Mouse (Mus musculus): Measurements from ENCODE around the gene Ski. TPM values are rescaled to one million over a fixed set of nuclear protein-coding genes. Genes with fewer than 3 reads are reported as not detected.

The Ski gene
- polyA plus RNA-seq, 1 experiment from 2014 or later = 24.4 TPM

DNA sequence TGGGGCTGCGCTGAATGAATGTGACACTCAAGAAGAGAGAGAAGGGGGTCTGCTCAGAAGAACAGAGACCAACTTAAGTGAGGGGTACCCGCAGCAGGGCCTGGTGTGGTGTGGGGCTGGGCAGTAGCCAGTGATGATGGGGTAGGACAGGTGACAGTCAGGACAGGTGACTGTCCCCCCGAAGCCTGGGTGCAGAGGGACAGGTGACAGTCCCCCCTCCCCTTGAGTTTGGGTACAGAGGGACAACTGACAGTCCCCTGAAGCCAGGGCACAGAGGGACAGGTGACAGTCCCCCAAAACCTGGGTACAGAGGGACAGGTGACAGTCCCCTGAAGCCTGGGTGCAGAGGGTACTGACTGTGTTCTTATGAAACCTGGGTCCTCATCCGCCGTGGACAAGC is 96.2 kb downstream of the Ski start:
- no peak overlapping the region for H3K4me2 ChIP-seq (replicated peaks)
- no peaks in the 10 kb centered on the region for H3K36me3 ChIP-seq
- 79% methylated on average over 5 of the region's 5 CpGs for WGBS
- H3K9me3 ChIP-seq (replicated peaks) = no peaks in the 10 kb centered on the region
- H3K27ac ChIP-seq (replicated peaks) = 0 out of 2 replicates have a peak overlapping the region, but pooled peaks have one; percentile 39
- no peaks in the 10 kb centered on the region for H3K27me3 ChIP-seq
- no peak for ATAC-seq (ENCODE audit: insufficient number of reproducible peaks, low FRiP score, low TSS enrichment, low read depth)
- no peak overlapping the region for H3K4me3 ChIP-seq (replicated peaks)
- H3K4me1 ChIP-seq = peaks cover 81% of the 10 kb centered on the region
- no peak overlapping the region for H3K9ac ChIP-seq

DNA sequence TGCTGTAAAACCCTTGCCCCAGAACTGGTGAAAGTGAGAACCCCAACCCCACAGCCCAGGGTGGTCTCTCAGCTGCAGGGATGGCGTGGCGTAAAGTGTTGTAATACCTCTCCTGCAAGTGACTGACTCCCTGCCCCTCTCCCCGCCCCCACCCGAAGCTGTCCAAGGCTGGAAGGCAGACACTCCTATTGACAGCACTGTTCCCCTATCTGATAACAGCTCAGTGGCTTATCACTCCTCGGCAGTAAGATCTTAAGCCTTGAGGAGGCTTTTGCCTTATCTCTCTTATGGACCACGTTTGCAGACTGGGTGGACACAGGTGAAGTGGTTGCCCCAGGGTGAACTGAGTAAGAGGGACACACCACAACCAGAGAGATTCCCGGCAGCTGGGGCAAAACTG is 97.1 kb downstream of the Ski start:
- Histone ChIP-seq H3K27ac (replicated peaks) (no peak overlapping the region), H3K27me3 (no peaks in the 10 kb centered on the region), H3K9me3 (replicated peaks) (no peaks in the 10 kb centered on the region), H3K4me2 (replicated peaks) (no peak overlapping the region), H3K9ac (no peak overlapping the region), H3K4me1 (peaks cover 81% of the 10 kb centered on the region), H3K36me3 (no peaks in the 10 kb centered on the region), H3K4me3 (replicated peaks) (no peak overlapping the region)
- WGBS = 48% methylated on average over 7 of the region's 7 CpGs
- ATAC-seq (ENCODE audit: insufficient number of reproducible peaks, low FRiP score, low TSS enrichment, low read depth) = no peak

- Histone ChIP-seq H3K27me3 (no peaks in the 10 kb centered on the region), H3K9ac (no peak overlapping the region), H3K4me1 (peaks cover 74% of the 10 kb centered on the region), H3K4me2 (replicated peaks) (no peak overlapping the region), H3K27ac (replicated peaks) (0 out of 2 replicates have a peak overlapping the region, but pooled peaks have one; percentile 25), H3K4me3 (replicated peaks) (no peak overlapping the region), H3K36me3 (no peaks in the 10 kb centered on the region), H3K9me3 (replicated peaks) (no peaks in the 10 kb centered on the region)
- ATAC-seq (ENCODE audit: insufficient number of reproducible peaks, low FRiP score, low TSS enrichment, low read depth) = no peak
- WGBS = 72% methylated on average over 9 of the region's 9 CpGs
These were observed 98.4 kb downstream of the Ski start for GRCm38 (mm10) chr4:155123868-155124534.

DNA sequence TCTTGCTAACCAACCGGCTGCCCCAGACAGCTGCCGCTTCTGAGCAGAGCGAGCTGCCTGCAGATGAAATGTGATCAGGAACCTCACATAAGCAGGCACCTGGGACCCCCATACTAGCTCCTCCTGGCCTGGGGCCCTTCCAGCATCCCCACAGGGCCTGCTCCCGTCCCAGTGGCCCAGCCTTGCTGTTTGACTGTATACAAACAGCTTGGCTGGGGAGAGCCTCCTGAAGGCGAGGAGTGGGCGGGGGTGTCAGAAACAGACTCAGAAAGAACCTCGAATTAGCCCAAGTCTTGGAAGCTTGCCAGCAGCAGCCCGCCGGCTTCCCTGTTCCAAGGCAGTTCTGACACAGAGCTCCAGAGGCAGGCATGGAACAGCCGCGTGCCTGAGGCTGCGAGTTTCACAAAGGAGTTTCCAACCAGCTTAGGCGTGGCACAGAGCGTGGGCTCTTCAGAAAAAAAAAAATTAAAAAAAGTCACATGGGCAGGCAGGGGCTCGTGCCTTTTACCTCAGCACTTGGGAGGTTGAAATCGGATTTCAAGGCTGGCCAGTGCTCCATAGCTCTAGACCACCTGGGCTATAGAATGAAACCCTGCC is 99.8 kb downstream of the Ski start:
- Histone ChIP-seq H3K27me3 (no peaks in the 10 kb centered on the region), H3K4me3 (replicated peaks) (no peak overlapping the region), H3K4me2 (replicated peaks) (peak overlapping the region; percentile 37), H3K36me3 (no peaks in the 10 kb centered on the region), H3K27ac (replicated peaks) (peak overlapping the region; percentile 94), H3K4me1 (peaks cover 67% of the 10 kb centered on the region), H3K9me3 (replicated peaks) (no peaks in the 10 kb centered on the region), H3K9ac (no peak overlapping the region)
- ATAC-seq (ENCODE audit: insufficient number of reproducible peaks, low FRiP score, low TSS enrichment, low read depth) = peak; percentile 80
- WGBS = 3% methylated on average over 16 of the region's 16 CpGs

DNA sequence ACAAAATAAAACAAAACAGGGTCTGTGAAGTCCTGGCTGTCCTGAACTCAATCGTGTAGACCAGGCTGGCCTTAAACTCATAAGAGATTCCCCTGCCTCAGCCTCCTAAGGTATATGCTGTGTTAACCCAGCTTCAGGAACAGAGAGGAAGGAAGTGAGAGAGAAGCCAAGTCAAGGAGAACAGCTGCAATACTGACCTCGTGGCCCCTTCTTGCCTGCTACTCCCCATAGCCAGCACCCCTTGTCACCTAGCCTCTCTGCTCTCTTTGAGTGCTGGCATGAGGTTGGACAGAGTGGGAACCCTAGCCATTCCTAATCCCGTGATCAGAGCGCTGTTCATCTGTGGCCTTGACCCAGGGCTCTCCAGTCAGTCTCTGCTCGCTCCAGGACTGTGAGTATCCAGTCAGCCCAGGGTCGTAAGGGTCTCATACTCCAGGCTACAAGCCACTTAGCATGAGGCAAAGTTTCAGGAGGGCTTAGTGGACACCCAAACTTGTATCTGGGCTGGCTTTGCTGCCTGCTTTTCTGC is 100.4 kb downstream of the Ski start:
- 67% methylated on average over 6 of the region's 6 CpGs for WGBS
- H3K36me3 ChIP-seq = no peaks in the 10 kb centered on the region
- H3K9ac ChIP-seq = no peak overlapping the region
- H3K4me1 ChIP-seq = peaks cover 70% of the 10 kb centered on the region
- no peaks in the 10 kb centered on the region for H3K9me3 ChIP-seq (replicated peaks)
- peak overlapping the region; percentile 94 for H3K27ac ChIP-seq (replicated peaks)
- no peaks in the 10 kb centered on the region for H3K27me3 ChIP-seq
- H3K4me3 ChIP-seq (replicated peaks) = no peak overlapping the region
- no peak overlapping the region for H3K4me2 ChIP-seq (replicated peaks)
- ATAC-seq (ENCODE audit: insufficient number of reproducible peaks, low FRiP score, low TSS enrichment, low read depth) = no peak; the same call in 1 of the 2 replicates

- H3K9me3 ChIP-seq (replicated peaks) = no peaks in the 10 kb centered on the region
- ATAC-seq (ENCODE audit: insufficient number of reproducible peaks, low FRiP score, low TSS enrichment, low read depth) = no peak
- no peak overlapping the region for H3K4me2 ChIP-seq (replicated peaks)
- 81% methylated on average over 6 of the region's 6 CpGs for WGBS
- H3K4me3 ChIP-seq (replicated peaks) = no peak overlapping the region
- peaks cover 71% of the 10 kb centered on the region for H3K4me1 ChIP-seq
- peak overlapping the region; percentile 94 for H3K27ac ChIP-seq (replicated peaks)
- H3K9ac ChIP-seq = no peak overlapping the region
- H3K36me3 ChIP-seq = no peaks in the 10 kb centered on the region
- no peaks in the 10 kb centered on the region for H3K27me3 ChIP-seq
These were observed 101.2 kb downstream of the Ski start for GRCm38 (mm10) chr4:155121222-155121621.

GRCm38 (mm10) chr4:155120583-155120982 is 101.8 kb downstream of the Ski start:
- H3K4me3 ChIP-seq (replicated peaks) = no peak overlapping the region
- H3K4me1 ChIP-seq = peaks cover 74% of the 10 kb centered on the region
- no peaks in the 10 kb centered on the region for H3K9me3 ChIP-seq (replicated peaks)
- H3K27me3 ChIP-seq = no peaks in the 10 kb centered on the region
- H3K9ac ChIP-seq = no peak overlapping the region
- WGBS = 71% methylated on average over 5 of the region's 5 CpGs
- peak overlapping the region; percentile 76 for H3K27ac ChIP-seq (replicated peaks)
- no peak for ATAC-seq (ENCODE audit: insufficient number of reproducible peaks, low FRiP score, low TSS enrichment, low read depth)
- no peak overlapping the region for H3K4me2 ChIP-seq (replicated peaks)
- H3K36me3 ChIP-seq = no peaks in the 10 kb centered on the region

- H3K4me3 ChIP-seq (replicated peaks) = no peak overlapping the region
- H3K4me1 ChIP-seq = peaks cover 79% of the 10 kb centered on the region
- no peaks in the 10 kb centered on the region for H3K9me3 ChIP-seq (replicated peaks)
- no peak overlapping the region for H3K4me2 ChIP-seq (replicated peaks)
- no peaks in the 10 kb centered on the region for H3K36me3 ChIP-seq
- no peaks in the 10 kb centered on the region for H3K27me3 ChIP-seq
- H3K9ac ChIP-seq = no peak overlapping the region
- peak overlapping the region; percentile 18 for H3K27ac ChIP-seq (replicated peaks)
- ATAC-seq (ENCODE audit: insufficient number of reproducible peaks, low FRiP score, low TSS enrichment, low read depth) = no peak
- WGBS = 85% methylated on average over 7 of the region's 7 CpGs
These were observed 102.4 kb downstream of the Ski start for GRCm38 (mm10) chr4:155120038-155120437.

DNA sequence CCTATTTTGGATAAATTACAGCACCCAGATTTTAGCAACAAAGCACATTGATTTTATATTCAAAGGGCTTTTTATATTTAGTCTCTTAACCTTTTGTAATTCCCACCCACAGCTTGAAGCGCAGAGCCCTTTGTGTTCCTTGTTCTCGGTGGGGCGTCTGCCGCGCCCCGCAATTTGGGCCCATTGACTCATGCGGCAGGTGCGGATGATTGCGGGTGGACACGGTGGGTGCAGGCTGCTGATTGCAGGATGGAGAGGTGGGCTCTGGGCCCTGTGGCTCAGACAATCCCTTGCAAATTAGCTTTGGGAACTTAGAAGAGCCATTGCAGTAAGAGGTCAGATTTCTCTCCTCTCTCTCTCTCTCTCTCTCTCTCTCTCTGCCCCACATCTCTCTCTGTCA is 104.1 kb downstream of the Ski start:
- H3K27ac ChIP-seq (replicated peaks) = no peak overlapping the region
- H3K9ac ChIP-seq = no peak overlapping the region
- H3K4me1 ChIP-seq = peaks cover 80% of the 10 kb centered on the region

GRCm38 (mm10) chr4:155117396-155117978 is 104.9 kb downstream of the Ski start:
- 82% methylated on average over 6 of the region's 6 CpGs for WGBS
- ATAC-seq (ENCODE audit: insufficient number of reproducible peaks, low FRiP score, low TSS enrichment, low read depth) = no peak
- H3K27ac ChIP-seq (replicated peaks) = no peak overlapping the region
- H3K9ac ChIP-seq = no peak overlapping the region
- no peaks in the 10 kb centered on the region for H3K27me3 ChIP-seq
- no peaks in the 10 kb centered on the region for H3K9me3 ChIP-seq (replicated peaks)
- H3K36me3 ChIP-seq = no peaks in the 10 kb centered on the region
- peaks cover 72% of the 10 kb centered on the region for H3K4me1 ChIP-seq
- H3K4me2 ChIP-seq (replicated peaks) = no peak overlapping the region
- H3K4me3 ChIP-seq (replicated peaks) = no peak overlapping the region

More for the DNA sequence above, 104.1 kb downstream of the Ski start:
- Histone ChIP-seq H3K4me3 (replicated peaks) (no peak overlapping the region), H3K27me3 (no peaks in the 10 kb centered on the region), H3K36me3 (no peaks in the 10 kb centered on the region), H3K4me2 (replicated peaks) (no peak overlapping the region), H3K9me3 (replicated peaks) (no peaks in the 10 kb centered on the region)
- ATAC-seq (ENCODE audit: insufficient number of reproducible peaks, low FRiP score, low TSS enrichment, low read depth) = no peak
- WGBS = 86% methylated on average over 10 of the region's 10 CpGs

- Histone ChIP-seq H3K9ac (no peak overlapping the region), H3K9me3 (replicated peaks) (no peaks in the 10 kb centered on the region), H3K36me3 (no peaks in the 10 kb centered on the region), H3K27me3 (no peaks in the 10 kb centered on the region), H3K27ac (replicated peaks) (peak overlapping the region; percentile 59; the same call in 1 of the 2 replicates), H3K4me1 (peaks cover 63% of the 10 kb centered on the region), H3K4me2 (replicated peaks) (no peak overlapping the region), H3K4me3 (replicated peaks) (no peak overlapping the region)
- no peak for ATAC-seq (ENCODE audit: insufficient number of reproducible peaks, low FRiP score, low TSS enrichment, low read depth)
- WGBS = 67% methylated on average over 4 of the region's 4 CpGs
These were observed 105.8 kb downstream of the Ski start for GRCm38 (mm10) chr4:155116607-155117006.

Measured in embryonic facial prominence, embryonic 15.5 days (tissue).